Mouse (Mus musculus) telencephalon, adult 2 months (tissue): Measurements from ENCODE around the gene Pogz.
"Not testable (repeated sequence)": the region's sequence is repeated elsewhere in the genome, so short reads cannot be mapped to it uniquely, and the experiment has no call there.

Source experiments
- DNase-seq: peaks from one replicate; pipeline ENCODE4 v3.0.0-alpha.2; 2011; ENCODE audit warnings: low read depth, low spot score

Gene Pogz

DNA sequence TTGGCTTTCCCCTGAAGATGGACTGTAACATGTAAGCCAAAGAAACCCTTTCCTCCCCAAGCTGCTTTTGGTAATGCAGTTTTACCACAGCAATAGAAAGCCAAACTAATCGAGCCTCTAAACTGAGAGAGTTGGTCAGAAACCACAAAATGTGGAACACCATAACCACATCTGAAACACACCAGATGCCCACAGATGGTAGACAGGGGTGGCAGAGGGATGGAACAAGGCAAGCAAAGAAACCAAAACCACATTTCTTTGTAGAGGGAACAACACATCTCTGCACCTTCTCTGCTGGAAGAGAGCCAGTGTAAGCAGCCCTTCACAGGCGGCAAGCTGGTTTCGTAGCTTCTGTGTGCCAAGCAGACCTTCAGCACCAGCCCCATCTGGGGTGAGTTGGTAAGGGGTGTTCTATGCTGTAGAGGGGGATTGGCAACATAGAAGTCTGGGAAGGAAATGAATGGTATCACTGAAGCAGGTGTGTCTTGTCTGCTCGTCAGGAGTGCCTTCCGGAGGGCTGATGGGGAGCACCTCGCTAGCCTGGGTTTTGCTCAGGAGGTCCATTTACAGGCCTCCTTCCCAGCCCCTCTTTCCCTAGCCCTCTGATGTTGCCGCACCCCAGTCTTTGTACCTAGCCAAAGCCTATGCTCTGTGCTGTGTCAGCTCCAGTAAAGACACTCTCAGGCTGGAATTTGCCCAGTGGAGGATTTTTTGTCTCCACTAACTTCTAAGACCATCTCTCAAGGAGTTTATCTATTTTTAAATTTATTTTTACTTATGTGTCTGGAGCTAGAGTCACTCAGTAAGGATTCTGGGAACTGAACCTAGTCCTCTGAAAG lies 78.8 kb downstream of the Pogz start:
- DNase-seq: no peak

DNA sequence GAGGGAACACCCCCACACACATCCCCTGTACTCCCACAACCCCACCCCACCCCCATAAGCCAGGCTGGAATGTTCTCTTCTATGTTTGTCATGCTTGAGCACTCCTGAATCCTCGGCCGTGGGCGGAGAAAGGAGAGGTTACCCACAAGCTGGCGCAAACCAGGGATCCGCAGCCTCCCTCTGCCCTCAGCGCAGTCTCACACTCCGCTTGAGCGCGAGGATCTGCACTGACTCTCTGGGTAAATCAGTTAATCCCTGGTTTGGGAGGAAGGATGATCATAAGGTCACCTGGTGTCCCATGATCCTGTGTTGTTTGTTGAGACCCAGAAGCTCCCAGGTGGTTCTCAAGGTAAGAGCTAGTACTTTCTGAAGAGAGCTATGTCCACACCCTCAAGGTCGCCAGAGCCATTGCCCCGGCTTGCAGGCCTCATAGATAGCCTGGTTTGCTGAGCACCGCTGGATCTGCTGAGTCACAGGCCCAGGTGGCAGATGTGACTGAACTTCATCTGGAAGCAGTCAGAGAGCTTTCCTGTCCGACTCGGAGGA lies 80.5 kb downstream of the Pogz start:
- no peak for DNase-seq

DNA sequence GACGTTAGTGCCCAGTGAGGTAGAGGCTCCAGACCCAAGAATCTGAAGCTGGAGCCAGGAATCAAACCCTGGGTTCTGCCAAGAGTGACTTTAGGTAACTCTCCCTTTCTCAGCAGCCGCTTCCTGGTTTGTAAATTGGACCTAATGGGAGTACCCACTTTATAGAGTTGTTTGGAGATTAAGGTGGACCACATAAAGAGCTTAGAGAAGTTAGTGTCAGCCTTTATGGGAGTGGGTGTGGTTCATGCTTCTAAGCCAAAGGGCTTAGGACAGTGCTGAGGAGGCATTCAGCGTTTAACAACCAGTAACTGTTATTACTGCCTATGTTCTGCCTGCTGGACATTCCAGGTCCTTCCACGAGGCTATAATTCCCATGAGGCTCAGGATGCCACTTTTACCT lies 81.5 kb downstream of the Pogz start:
- no peak for DNase-seq

- DNase-seq: no peak
Measured at GRCm38 (mm10) chr3:94921104-94921503, 83.7 kb downstream of the Pogz start.

DNA sequence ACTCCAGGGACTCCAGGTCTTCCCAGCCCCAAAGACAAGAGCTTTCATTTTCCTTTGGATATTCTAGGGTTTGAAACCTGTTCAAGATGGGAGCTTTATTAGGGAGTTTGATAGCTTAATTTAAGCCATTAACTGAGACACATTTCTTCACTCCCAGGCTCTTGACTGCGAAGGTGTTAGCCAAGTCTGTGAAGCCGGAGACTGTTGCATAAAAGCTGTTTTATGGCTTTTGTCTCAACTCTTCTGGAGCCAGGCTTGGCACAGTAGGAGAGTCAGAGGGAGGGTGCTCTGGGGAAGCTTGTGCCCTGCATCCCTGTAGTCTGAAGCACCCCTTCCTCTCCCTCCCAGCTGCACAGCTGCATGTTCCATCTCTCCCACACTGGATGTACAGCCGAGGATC lies 85.0 kb downstream of the Pogz start:
- DNase-seq: no peak

DNA sequence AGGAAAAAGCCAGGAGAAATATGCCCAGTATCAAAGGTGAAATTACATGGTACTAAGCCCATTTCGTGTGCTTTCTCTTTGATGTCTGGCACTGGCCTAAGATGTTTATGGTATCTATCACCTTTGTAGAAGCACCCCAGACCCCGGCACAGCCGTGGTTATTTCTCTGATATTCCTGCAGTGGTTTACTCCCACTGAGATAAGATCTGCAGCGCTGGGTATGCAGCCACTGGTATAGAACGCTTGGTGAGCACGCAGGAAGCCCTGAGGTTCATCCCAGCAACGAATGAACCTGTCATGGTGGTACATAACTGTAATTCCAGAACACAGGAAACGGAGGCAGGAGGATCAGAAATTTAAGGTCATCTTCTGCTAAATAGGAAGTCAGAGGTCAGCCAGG lies 87.3 kb downstream of the Pogz start:
- DNase-seq: no peak

DNA sequence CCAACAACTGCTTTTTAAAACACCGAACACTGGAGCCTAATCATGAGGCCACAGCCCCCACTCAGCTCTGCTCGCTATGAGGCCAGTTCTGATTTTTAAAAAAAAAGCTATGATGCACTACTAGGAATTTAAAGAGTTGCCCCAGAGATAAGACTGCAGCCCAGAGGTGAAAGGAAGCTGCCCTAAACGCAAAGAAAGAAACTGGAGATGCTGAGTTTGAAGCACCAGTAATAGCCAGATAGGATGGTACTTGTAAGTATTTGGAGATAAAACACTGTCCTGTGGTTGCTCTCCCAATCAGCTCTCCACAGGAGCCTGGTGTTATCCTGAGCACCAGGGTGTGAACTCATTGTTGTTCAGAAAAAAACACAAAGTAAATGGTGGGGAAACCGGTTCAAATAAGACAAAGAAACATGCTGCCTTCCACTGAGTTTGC lies 89.0 kb downstream of the Pogz start:
- not testable (repeated sequence) for DNase-seq

- DNase-seq: not testable (repeated sequence)
Measured at GRCm38 (mm10) chr3:94928979-94929378, 91.6 kb downstream of the Pogz start.

DNA sequence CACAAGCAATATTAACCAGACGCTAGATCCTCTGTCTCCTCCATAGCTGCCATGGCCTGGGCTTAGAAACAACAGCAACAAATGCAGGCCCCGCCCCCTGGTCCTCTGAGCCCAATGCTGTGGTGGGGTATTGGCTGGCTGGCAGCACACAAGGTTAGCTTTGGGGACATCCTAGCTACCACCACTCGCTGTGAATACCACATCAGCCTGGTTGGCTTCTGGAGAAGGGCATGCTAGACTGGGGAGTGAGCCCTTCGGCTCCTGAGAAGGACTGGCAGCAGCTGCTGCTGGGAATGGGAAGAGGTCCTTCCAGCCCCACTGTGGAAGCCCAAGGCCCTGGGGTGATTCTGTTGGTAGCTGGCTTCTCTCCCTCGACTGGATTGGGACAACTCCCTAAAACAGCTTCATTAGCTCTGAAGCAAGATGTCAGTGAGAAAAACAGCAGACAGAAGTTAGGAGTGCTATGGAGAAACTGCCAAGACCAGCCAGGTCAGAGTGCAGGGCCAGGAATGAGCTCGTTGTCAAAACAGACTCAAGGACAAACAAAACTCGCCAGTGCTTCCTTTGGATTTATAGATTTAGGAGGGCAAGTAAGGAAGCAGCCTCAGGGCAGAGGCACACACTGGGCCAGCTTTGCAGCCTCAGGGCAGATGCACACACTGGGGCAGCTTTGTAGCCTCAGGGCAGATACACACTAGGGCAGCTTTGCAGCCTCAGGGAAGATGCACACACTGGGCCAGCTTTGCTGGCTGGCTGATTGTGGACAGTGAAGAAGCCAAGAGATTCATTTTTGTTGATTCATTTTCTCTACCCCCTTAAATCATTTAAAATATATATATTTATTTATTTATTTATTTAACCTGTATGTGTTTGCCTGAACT lies 93.3 kb downstream of the Pogz start:
- DNase-seq: not testable (repeated sequence)

GRCm38 (mm10) chr3:94931427-94932082 lies 94.2 kb downstream of the Pogz start:
- not testable (repeated sequence) for DNase-seq
